Mouse (Mus musculus): ENCODE results near the gene Samd1. TPM values are rescaled to one million over a fixed set of nuclear protein-coding genes. Genes with fewer than 3 reads are reported as not detected.

Gene Samd1
- polyA plus RNA-seq, 1 experiment from 2014 or later: 17.6 TPM

DNA sequence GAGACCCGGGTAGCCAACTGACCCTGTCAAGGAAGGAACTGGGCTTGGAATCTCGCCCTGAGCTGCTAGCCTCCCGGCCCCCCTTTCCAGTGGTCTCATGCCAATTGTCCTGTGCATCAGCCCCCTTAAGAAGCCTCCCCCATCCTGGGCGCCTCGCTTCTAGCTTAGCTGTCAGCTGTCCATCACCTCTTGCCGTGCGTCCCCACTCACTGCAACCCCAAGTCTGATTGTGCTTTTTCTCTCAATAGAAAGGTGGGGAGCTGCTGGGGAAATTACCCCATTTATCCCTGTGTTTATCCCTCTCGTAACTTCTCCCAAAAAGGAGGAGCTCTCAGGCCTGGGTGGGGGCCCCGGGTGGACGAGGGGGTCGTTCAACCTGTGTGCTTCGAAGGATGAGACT lies 1.5 kb upstream of the Samd1 start:
- peak overlapping the region; percentile 92 for H3K4me3 ChIP-seq (ENCODE audit: low read depth, low read length)
- DNase-seq (ENCODE audit: low spot score): no peak
- peaks cover 23% of the 10 kb centered on the region for H3K36me3 ChIP-seq (ENCODE audit: control insufficient read depth, insufficient read depth, low read length)
- WGBS: 31% methylated on average over 12 of the region's 12 CpGs
- peak overlapping the region; percentile 96 for H3K27ac ChIP-seq (ENCODE audit: low read depth, low read length)
- H3K4me2 ChIP-seq: peak overlapping the region; percentile 96
- H3K27me3 ChIP-seq (replicated peaks; ENCODE audit: control insufficient read depth, insufficient read depth, low read length): 0 out of 2 replicates have a peak, but pooled peaks cover 2% of the 10 kb centered on the region
- H3K9ac ChIP-seq (ENCODE audit: low read depth, low read length): peak overlapping the region; percentile 96
- no peaks in the 10 kb centered on the region for H3K9me3 ChIP-seq (ENCODE audit: control insufficient read depth, low read length)
- no peak for ATAC-seq (replicated peaks; ENCODE audit: low FRiP score)
- peaks cover 24% of the 10 kb centered on the region for H3K4me1 ChIP-seq (replicated peaks; ENCODE audit: control insufficient read depth, insufficient read depth, low read length)

- H3K4me1 ChIP-seq (replicated peaks; ENCODE audit: control insufficient read depth, insufficient read depth, low read length): peaks cover 27% of the 10 kb centered on the region
- 2% methylated on average over 53 of the region's 103 CpGs for WGBS
These were observed 636 bp upstream of the Samd1 start for GRCm38 (mm10) chr8:83996567-83997505.

GRCm38 (mm10) chr8:83998231-83999056 lies 972 bp downstream of the Samd1 start:
- H3K36me3 ChIP-seq (ENCODE audit: control insufficient read depth, insufficient read depth, low read length): peaks cover 18% of the 10 kb centered on the region
- H3K4me1 ChIP-seq (replicated peaks; ENCODE audit: control insufficient read depth, insufficient read depth, low read length): peaks cover 23% of the 10 kb centered on the region
- 1% methylated on average over 80 of the region's 92 CpGs for WGBS
- H3K9ac ChIP-seq (ENCODE audit: low read depth, low read length): peak overlapping the region; percentile 96
- H3K27me3 ChIP-seq (replicated peaks; ENCODE audit: control insufficient read depth, insufficient read depth, low read length): 0 out of 2 replicates have a peak, but pooled peaks cover 2% of the 10 kb centered on the region
- DNase-seq (ENCODE audit: low spot score) (peak; percentile 74), ATAC-seq (replicated peaks; ENCODE audit: low FRiP score) (peak; percentile 20)
- peak overlapping the region; percentile 96 for H3K27ac ChIP-seq (ENCODE audit: low read depth, low read length)
- H3K9me3 ChIP-seq (ENCODE audit: control insufficient read depth, low read length): no peaks in the 10 kb centered on the region
- H3K4me3 ChIP-seq (ENCODE audit: low read depth, low read length): peak overlapping the region; percentile 92
- H3K4me2 ChIP-seq: peak overlapping the region; percentile 74

More at GRCm38 (mm10) chr8:83996567-83997505, 636 bp upstream of the Samd1 start:
- H3K9ac ChIP-seq (ENCODE audit: low read depth, low read length): peak overlapping the region; percentile 96
- H3K36me3 ChIP-seq (ENCODE audit: control insufficient read depth, insufficient read depth, low read length): peaks cover 21% of the 10 kb centered on the region
- no peaks in the 10 kb centered on the region for H3K9me3 ChIP-seq (ENCODE audit: control insufficient read depth, low read length)
- peak overlapping the region; percentile 96 for H3K4me2 ChIP-seq
- H3K27me3 ChIP-seq (replicated peaks; ENCODE audit: control insufficient read depth, insufficient read depth, low read length): 0 out of 2 replicates have a peak, but pooled peaks cover 2% of the 10 kb centered on the region
- ATAC-seq (replicated peaks; ENCODE audit: low FRiP score) (peak; percentile 87), DNase-seq (ENCODE audit: low spot score) (peak; percentile 84)
- peak overlapping the region; percentile 96 for H3K27ac ChIP-seq (ENCODE audit: low read depth, low read length)
- peak overlapping the region; percentile 92 for H3K4me3 ChIP-seq (ENCODE audit: low read depth, low read length)

- Histone ChIP-seq H3K4me1 (replicated peaks; ENCODE audit: control insufficient read depth, insufficient read depth, low read length) (peaks cover 24% of the 10 kb centered on the region), H3K27me3 (replicated peaks; ENCODE audit: control insufficient read depth, insufficient read depth, low read length) (0 out of 2 replicates have a peak, but pooled peaks cover 2% of the 10 kb centered on the region), H3K27ac (ENCODE audit: low read depth, low read length) (no peak overlapping the region), H3K4me3 (ENCODE audit: low read depth, low read length) (peak overlapping the region; percentile 92), H3K4me2 (peak overlapping the region; percentile 74), H3K36me3 (ENCODE audit: control insufficient read depth, insufficient read depth, low read length) (peaks cover 18% of the 10 kb centered on the region), H3K9ac (ENCODE audit: low read depth, low read length) (peak overlapping the region; percentile 96), H3K9me3 (ENCODE audit: control insufficient read depth, low read length) (no peaks in the 10 kb centered on the region)
- ATAC-seq (replicated peaks; ENCODE audit: low FRiP score) (no peak), DNase-seq (ENCODE audit: low spot score) (no peak)
- WGBS: 71% methylated on average over 16 of the region's 16 CpGs
These were observed 1.7 kb downstream of the Samd1 start for GRCm38 (mm10) chr8:83999057-83999705.

DNA sequence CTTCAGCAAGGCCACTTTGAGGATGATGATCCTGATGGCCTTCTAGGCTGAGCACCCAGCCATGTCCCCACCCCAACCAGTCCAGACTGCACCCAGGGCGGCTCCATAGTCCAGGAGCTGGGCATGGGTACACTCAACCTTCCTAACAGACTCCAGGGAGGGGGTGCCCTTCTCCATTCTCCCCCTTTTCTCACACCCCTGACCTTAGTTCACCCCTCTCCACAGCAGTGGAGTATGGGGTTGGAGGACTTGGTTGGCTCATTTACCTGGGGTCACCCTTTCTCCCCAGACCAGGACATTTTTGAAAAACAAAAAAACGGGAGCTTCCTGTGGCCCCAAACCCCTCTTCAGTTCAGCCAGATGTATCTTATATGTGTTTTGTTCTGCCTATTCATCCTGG lies 2.4 kb downstream of the Samd1 start:
- Histone ChIP-seq H3K27ac (ENCODE audit: low read depth, low read length) (no peak overlapping the region), H3K4me2 (peak overlapping the region; percentile 74), H3K9ac (ENCODE audit: low read depth, low read length) (no peak overlapping the region), H3K9me3 (ENCODE audit: control insufficient read depth, low read length) (no peaks in the 10 kb centered on the region), H3K4me1 (replicated peaks; ENCODE audit: control insufficient read depth, insufficient read depth, low read length) (peaks cover 27% of the 10 kb centered on the region), H3K36me3 (ENCODE audit: control insufficient read depth, insufficient read depth, low read length) (peaks cover 18% of the 10 kb centered on the region), H3K4me3 (ENCODE audit: low read depth, low read length) (peak overlapping the region; percentile 92; the same call in 1 of the 2 replicates), H3K27me3 (replicated peaks; ENCODE audit: control insufficient read depth, insufficient read depth, low read length) (0 out of 2 replicates have a peak, but pooled peaks cover 2% of the 10 kb centered on the region)
- WGBS: 86% methylated on average over 2 of the region's 2 CpGs
- ATAC-seq (replicated peaks; ENCODE audit: low FRiP score): no peak
- no peak for DNase-seq (ENCODE audit: low spot score)

DNA sequence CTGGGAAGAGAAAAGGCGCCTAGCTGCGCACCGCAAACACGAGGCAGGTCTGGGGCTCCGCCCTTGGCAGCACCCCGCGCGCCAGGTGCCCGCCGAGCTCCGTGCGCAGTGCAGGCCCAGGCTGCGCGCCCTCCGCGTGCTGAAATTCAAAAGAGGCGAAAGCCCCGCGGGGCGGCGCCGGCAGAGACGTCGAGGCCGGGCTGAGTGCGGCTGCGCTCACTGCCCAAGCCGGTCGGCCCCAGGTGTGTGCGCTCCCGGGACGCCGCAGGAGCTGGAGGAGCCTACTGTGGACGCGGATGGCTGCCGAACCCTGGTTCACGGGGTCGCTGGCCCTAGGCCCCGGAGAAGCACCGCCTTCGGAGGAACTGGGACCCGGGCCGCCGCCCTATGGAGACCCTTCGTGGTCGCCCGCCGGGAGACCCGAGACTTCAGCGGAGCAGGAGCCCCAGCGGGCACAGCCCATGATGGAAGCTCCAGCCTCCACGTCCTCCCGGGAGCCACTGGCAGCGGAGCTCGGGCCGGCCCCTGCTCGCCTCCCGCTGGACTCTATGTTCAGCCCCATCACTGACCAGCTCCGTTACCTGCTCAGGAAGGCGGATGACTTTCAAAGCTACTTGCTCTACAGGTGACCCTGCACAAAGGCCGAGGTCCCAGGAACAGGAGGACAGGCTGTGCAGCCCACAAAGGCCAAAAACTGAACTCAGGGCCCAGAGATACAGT lies 4.0 kb downstream of the Samd1 start, which contains the start of gene 1700067K01Rik:
1700067K01Rik (plus strand) TSS at position 222 of the 720 bp plus-strand sequence.
- no peak for ATAC-seq (replicated peaks; ENCODE audit: low FRiP score)
- Histone ChIP-seq H3K27ac (ENCODE audit: low read depth, low read length) (no peak within 1 kb of the TSS), H3K36me3 (ENCODE audit: control insufficient read depth, insufficient read depth, low read length) (peaks cover 18% of the 10 kb centered on the region), H3K4me1 (replicated peaks; ENCODE audit: control insufficient read depth, insufficient read depth, low read length) (peaks cover 22% of the 10 kb centered on the region), H3K9me3 (ENCODE audit: control insufficient read depth, low read length) (no peaks in the 10 kb centered on the region), H3K4me3 (ENCODE audit: low read depth, low read length) (0 out of 2 replicates have a peak within 1 kb of the TSS, but pooled peaks have one; percentile 12), H3K9ac (ENCODE audit: low read depth, low read length) (no peak within 1 kb of the TSS; the same call in 1 of the 2 replicates), H3K27me3 (replicated peaks; ENCODE audit: control insufficient read depth, insufficient read depth, low read length) (0 out of 2 replicates have a peak, but pooled peaks cover 2% of the 10 kb centered on the region), H3K4me2 (peak within 1 kb of the TSS; percentile 34)
- 57% methylated on average over 61 of the region's 61 CpGs for WGBS
- DNase-seq (ENCODE audit: low spot score): no peak

DNA sequence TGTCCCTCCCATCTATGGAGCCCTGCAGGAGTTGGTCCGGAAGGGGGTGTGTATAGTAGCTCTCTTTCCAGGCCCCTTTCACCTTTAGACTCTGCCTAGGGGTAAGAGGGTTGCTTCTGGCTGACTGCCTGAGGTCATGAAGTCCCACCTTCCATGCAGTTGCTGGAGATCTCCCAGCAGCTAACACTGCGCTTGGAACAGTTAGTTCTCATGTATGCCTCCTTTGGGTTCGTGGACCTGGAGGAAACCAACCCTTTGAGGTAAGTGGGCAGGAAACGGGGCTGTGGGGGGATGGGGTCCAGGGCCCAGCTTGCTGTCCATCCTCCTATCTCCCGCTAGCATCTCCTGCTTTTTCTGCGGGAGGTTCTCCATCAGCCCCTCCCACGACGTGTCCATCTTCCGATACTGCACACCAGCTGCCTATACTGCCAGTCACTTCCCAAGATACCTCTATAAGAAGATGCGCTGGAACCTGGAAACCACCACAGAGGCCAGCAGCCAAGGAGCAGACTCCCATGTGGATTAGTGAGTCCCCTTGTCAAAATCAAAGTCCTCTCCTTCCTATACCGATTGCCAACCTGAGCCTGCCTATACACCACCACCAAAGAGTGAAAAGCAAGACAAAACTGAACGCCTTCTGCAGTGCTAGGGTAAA lies 5.6 kb downstream of the Samd1 start:
- H3K4me3 ChIP-seq (ENCODE audit: low read depth, low read length): no peak overlapping the region
- peaks cover 18% of the 10 kb centered on the region for H3K36me3 ChIP-seq (ENCODE audit: control insufficient read depth, insufficient read depth, low read length)
- H3K27me3 ChIP-seq (replicated peaks; ENCODE audit: control insufficient read depth, insufficient read depth, low read length): 0 out of 2 replicates have a peak, but pooled peaks cover 2% of the 10 kb centered on the region
- no peak overlapping the region for H3K4me2 ChIP-seq
- H3K4me1 ChIP-seq (replicated peaks; ENCODE audit: control insufficient read depth, insufficient read depth, low read length): peaks cover 22% of the 10 kb centered on the region
- H3K27ac ChIP-seq (ENCODE audit: low read depth, low read length): no peak overlapping the region
- no peak overlapping the region for H3K9ac ChIP-seq (ENCODE audit: low read depth, low read length)
- DNase-seq (ENCODE audit: low spot score) (no peak), ATAC-seq (replicated peaks; ENCODE audit: low FRiP score) (no peak)
- no peaks in the 10 kb centered on the region for H3K9me3 ChIP-seq (ENCODE audit: control insufficient read depth, low read length)
- 64% methylated on average over 12 of the region's 12 CpGs for WGBS
